Mouse (Mus musculus) spleen, adult 2 months (tissue): ENCODE results near the gene Tbl1xr1.

ENCODE experiments used
- CTCF ChIP-seq: fragments of 200-500 bp; IDR thresholded peaks from 2 replicates; pipeline ENCODE4 v1.5.1; 2011; ENCODE audit warnings: mild to moderate bottlenecking, inconsistent platforms; ENCODE audit not compliant: insufficient read depth, insufficient read length, insufficient replicate concordance; ENCODE audit errors: extremely low read depth
- POLR2A ChIP-seq: fragments of 200-500 bp; IDR thresholded peaks from 2 replicates; pipeline ENCODE4 v1.6.1; 2011; ENCODE audit warnings: low read depth, low read length, inconsistent platforms

GRCm38 (mm10) chr3:22047203-22047602 is 29.2 kb upstream of the Tbl1xr1 start:
- TF ChIP-seq CTCF (no peak), POLR2A (no peak)
